Comparison of ENCODE assay signal across 10 mouse cellular contexts in the genomic region with DNA sequence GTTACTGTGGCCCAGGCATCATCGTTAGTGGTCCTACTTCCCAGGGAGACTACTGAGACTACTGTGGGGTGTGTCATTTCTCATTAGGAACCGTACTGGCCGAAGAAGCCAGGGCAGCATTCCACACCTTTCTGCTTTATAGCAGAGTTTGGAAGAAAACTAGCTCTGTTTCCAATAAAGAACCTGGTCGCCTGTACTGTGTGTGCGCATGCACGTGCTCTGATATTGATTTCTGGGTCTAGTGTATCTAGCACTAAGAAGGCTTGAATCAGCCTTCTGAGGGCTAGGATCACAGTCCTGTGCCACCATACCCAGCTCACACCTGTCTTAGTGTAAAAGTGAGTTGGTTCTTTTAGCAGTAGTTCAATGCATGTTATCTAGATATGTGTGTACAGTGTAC. TPM values are rescaled to one million over a fixed set of nuclear protein-coding genes. Genes with fewer than 3 reads are reported as not detected.
A peak's percentile ranks its signal among the peaks of the same experiment; 100 is the strongest.
DNase-seq lines count a peak whose midpoint lies in the region; ATAC-seq and TF ChIP-seq lines count a peak whose summit lies in the region.
"Had no signal": no experiment of that assay in that cellular context is flagged by ENCODE, and none has a peak within 500 bp of the region (broad histone marks: within the 10 kb centered on the region; RNA-seq: fewer than 3 reads in every experiment).

No protein-coding gene starts in this region.

- 76% methylated on average over 6 of the region's 6 CpGs for WGBS in heart, embryonic 11.5 days (ENCODE audit: insufficient replicate concordance)
- WGBS in hindbrain, embryonic 11.5 days: 79% methylated on average over 6 of the region's 6 CpGs
- WGBS in midbrain, embryonic 10.5 days: 85% methylated on average over 6 of the region's 6 CpGs

- H3K9ac ChIP-seq in heart, embryonic 11.5 days (ENCODE audit: low read depth, low read length): peak overlapping the region; percentile 93
- peak overlapping the region; percentile 94; the same call in 1 of the 2 replicates for H3K9ac ChIP-seq in hindbrain, embryonic 11.5 days (ENCODE audit: low read depth, low read length)

- DNase-seq in heart, postnatal 14 days: no peak
- no peak for DNase-seq in G1E (ENCODE audit: low spot score)
- DNase-seq in hindbrain, embryonic 11.5 days (ENCODE audit: low spot score): no peak
- no peak for DNase-seq in midbrain, embryonic 10.5 days (ENCODE audit: low spot score)
- DNase-seq in spleen, postnatal 14 days (ENCODE audit: low spot score in 2 of 2): no peak
- no peak for DNase-seq in cerebellum, adult 11 months
- DNase-seq in frontal cortex, postnatal 10 days (ENCODE audit: low spot score in 2 of 2): no peak
- DNase-seq: layer of hippocampus, postnatal 36 days had no signal

- H3K4me2 ChIP-seq in heart, embryonic 11.5 days: peak overlapping the region; percentile 84
- peak overlapping the region; percentile 84 for H3K4me2 ChIP-seq in hindbrain, embryonic 11.5 days (replicated peaks; ENCODE audit: low read depth, low read length)

- intact Hi-C loops in heart, postnatal 14 days (cut with DNase I): no loop called here

- no peak for TF ChIP-seq CTCF in G1E (IDR thresholded peaks at IDR 0.05; ENCODE audit: low read depth, low read length)

- H3K4me3 ChIP-seq in heart, embryonic 11.5 days (ENCODE audit: low read depth, low read length): peak overlapping the region; percentile 97
- peak overlapping the region; percentile 93; the same call in 1 of the 2 replicates for H3K4me3 ChIP-seq in G1E (ENCODE audit: low read depth, low read length)
- peak overlapping the region; percentile 97 for H3K4me3 ChIP-seq in hindbrain, embryonic 11.5 days (ENCODE audit: low read depth, low read length)
- peak overlapping the region; percentile 95 for H3K4me3 ChIP-seq in midbrain, embryonic 10.5 days

- peaks cover 8% of the 10 kb centered on the region for H3K4me1 ChIP-seq in heart, embryonic 11.5 days (ENCODE audit: control insufficient read depth, insufficient read depth, low read length)
- H3K4me1 ChIP-seq in G1E (ENCODE audit: insufficient read depth, low read depth, low read length): peaks cover 44% of the 10 kb centered on the region
- peaks cover 3% of the 10 kb centered on the region; the same call in 1 of the 2 replicates for H3K4me1 ChIP-seq in hindbrain, embryonic 11.5 days (replicated peaks; ENCODE audit: control insufficient read depth, insufficient read depth, low read length)
- H3K4me1 ChIP-seq in midbrain, embryonic 10.5 days: peaks cover 28% of the 10 kb centered on the region

- ATAC-seq in heart, embryonic 11.5 days (replicated peaks; ENCODE audit: insufficient number of reproducible peaks, low FRiP score, low TSS enrichment): no peak
- ATAC-seq in G1E (ENCODE audit: extremely low read depth, insufficient number of reproducible peaks, low FRiP score, poor library complexity, severe bottlenecking): no peak
- no peak for ATAC-seq in hindbrain, embryonic 11.5 days (ENCODE audit: low FRiP score)
- ATAC-seq: CD4-positive, CD25-positive, alpha-beta regulatory T cell, adult 4 months had no signal

- no peaks in the 10 kb centered on the region for H3K9me3 ChIP-seq in heart, embryonic 11.5 days (replicated peaks; ENCODE audit: control insufficient read depth, low read length)
- H3K9me3 ChIP-seq in G1E (replicated peaks): no peaks in the 10 kb centered on the region
- no peaks in the 10 kb centered on the region for H3K9me3 ChIP-seq in hindbrain, embryonic 11.5 days (ENCODE audit: control insufficient read depth, low read length)
- no peaks in the 10 kb centered on the region for H3K9me3 ChIP-seq in midbrain, embryonic 10.5 days (replicated peaks)

- peaks cover 32% of the 10 kb centered on the region for H3K36me3 ChIP-seq in heart, embryonic 11.5 days (ENCODE audit: control insufficient read depth, insufficient read depth, low read length)
- H3K36me3 ChIP-seq in G1E (replicated peaks): peaks cover 54% of the 10 kb centered on the region
- H3K36me3 ChIP-seq in hindbrain, embryonic 11.5 days (ENCODE audit: control insufficient read depth, insufficient read depth, low read length): peaks cover 8% of the 10 kb centered on the region
- peaks cover 43% of the 10 kb centered on the region for H3K36me3 ChIP-seq in midbrain, embryonic 10.5 days

- H3K27me3 ChIP-seq in heart, embryonic 11.5 days (ENCODE audit: control insufficient read depth, insufficient read depth, low read length): no peaks in the 10 kb centered on the region
- H3K27me3 ChIP-seq in G1E (ENCODE audit: insufficient read depth, low read length): no peaks in the 10 kb centered on the region
- no peaks in the 10 kb centered on the region for H3K27me3 ChIP-seq in hindbrain, embryonic 11.5 days (ENCODE audit: control insufficient read depth, insufficient read depth, low read length)
- H3K27me3 ChIP-seq in midbrain, embryonic 10.5 days (ENCODE audit: low read depth, poor library complexity, severe bottlenecking): no peaks in the 10 kb centered on the region

- H3K27ac ChIP-seq in heart, embryonic 11.5 days (ENCODE audit: low read depth, low read length): no peak overlapping the region
- H3K27ac ChIP-seq in hindbrain, embryonic 11.5 days (ENCODE audit: low read depth, low read length): no peak overlapping the region
- 0 out of 2 replicates have a peak overlapping the region, but pooled peaks have one; percentile 94 for H3K27ac ChIP-seq in midbrain, embryonic 10.5 days (replicated peaks)

RNA-seq across cellular contexts. Expression of a gene that starts 1.1 kb away (rescaled TPM):
- polyA plus RNA-seq in heart, embryonic 11.5 days (2014; fragmentation: Nextera tagmentation; extraction: Ambion mirVana): 318 and 356 TPM in 2 replicates
- total RNA-seq in heart, postnatal 14 days (2021): 100 to 1,000 TPM; 175 to 185 TPM
- total RNA-seq in G1E (2014; fragmentation: Nextera tagmentation) (102 and 126 TPM in 2 replicates), G1E (2017) (91.0 and 109 TPM in 2 replicates)
- 570 and 701 TPM in 2 replicates for polyA plus RNA-seq in G1E (2012)
- 380 and 436 TPM in 2 replicates for polyA plus RNA-seq in hindbrain, embryonic 11.5 days (2014; fragmentation: Nextera tagmentation; extraction: Ambion mirVana)
- 344 and 364 TPM in 2 replicates for polyA plus RNA-seq in midbrain, embryonic 10.5 days (2016; fragmentation: Nextera tagmentation; extraction: Ambion mirVana)

RNA-seq across cellular contexts. Expression of a gene that starts 12.0 kb away (rescaled TPM):
- polyA plus RNA-seq in heart, embryonic 11.5 days (2014; fragmentation: Nextera tagmentation; extraction: Ambion mirVana): 20.3 and 21.9 TPM in 2 replicates
- 10 to 100 TPM; 16.6 to 16.7 TPM for total RNA-seq in heart, postnatal 14 days (2021)
- total RNA-seq in G1E (2014; fragmentation: Nextera tagmentation): 7.1 and 7.9 TPM in 2 replicates
- 18.1 and 19.1 TPM in 2 replicates for total RNA-seq in G1E (2017)
- 5.4 and 7.8 TPM in 2 replicates for polyA plus RNA-seq in G1E (2012)
- polyA plus RNA-seq in hindbrain, embryonic 11.5 days (2014; fragmentation: Nextera tagmentation; extraction: Ambion mirVana): 25.3 and 32.3 TPM in 2 replicates
- polyA plus RNA-seq in midbrain, embryonic 10.5 days (2016; fragmentation: Nextera tagmentation; extraction: Ambion mirVana): 38.9 and 41.4 TPM in 2 replicates

RNA-seq across cellular contexts. Expression of a gene that starts 15.9 kb away (rescaled TPM):
- 3.2 and 5.5 TPM in 2 replicates for polyA plus RNA-seq in heart, embryonic 11.5 days (2014; fragmentation: Nextera tagmentation; extraction: Ambion mirVana)
- total RNA-seq in heart, postnatal 14 days (2021): 1 to 10 TPM; 3.0 to 5.2 TPM
- 0.58 and 4.3 TPM in 2 replicates for total RNA-seq in G1E (2014; fragmentation: Nextera tagmentation)
- 1.9 and 5.5 TPM in 2 replicates for total RNA-seq in G1E (2017)
- 1.4 and 1.6 TPM in 2 replicates for polyA plus RNA-seq in G1E (2012)
- 3.0 and 4.2 TPM in 2 replicates for polyA plus RNA-seq in hindbrain, embryonic 11.5 days (2014; fragmentation: Nextera tagmentation; extraction: Ambion mirVana)
- polyA plus RNA-seq in midbrain, embryonic 10.5 days (2016; fragmentation: Nextera tagmentation; extraction: Ambion mirVana): 6.7 and 7.8 TPM in 2 replicates

RNA-seq across cellular contexts. Expression of a gene that starts 16.2 kb away (rescaled TPM):
- polyA plus RNA-seq in heart, embryonic 11.5 days (2014; fragmentation: Nextera tagmentation; extraction: Ambion mirVana): 167 and 172 TPM in 2 replicates
- total RNA-seq in heart, postnatal 14 days (2021): 10 to 100 TPM; 75.4 to 76.0 TPM
- total RNA-seq in G1E (2014; fragmentation: Nextera tagmentation) (1.4 and 2.1 TPM in 2 replicates), G1E (2017) (7.1 and 12.5 TPM in 2 replicates)
- 6.5 and 9.5 TPM in 2 replicates for polyA plus RNA-seq in G1E (2012)
- polyA plus RNA-seq in hindbrain, embryonic 11.5 days (2014; fragmentation: Nextera tagmentation; extraction: Ambion mirVana): 161 and 167 TPM in 2 replicates
- polyA plus RNA-seq in midbrain, embryonic 10.5 days (2016; fragmentation: Nextera tagmentation; extraction: Ambion mirVana): 159 and 187 TPM in 2 replicates

RNA-seq across cellular contexts. Expression of a gene that starts 22.8 kb away (rescaled TPM):
- polyA plus RNA-seq in heart, embryonic 11.5 days (2014; fragmentation: Nextera tagmentation; extraction: Ambion mirVana): 0.21 TPM in 1 of 2 replicates, not detected in the other
- under 1 TPM in 1 of 2 experiments, not detected in 1; 0.10 TPM for total RNA-seq in heart, postnatal 14 days (2021)
- total RNA-seq in G1E (2014; fragmentation: Nextera tagmentation) (0.63 and 1.1 TPM in 2 replicates), G1E (2017) (0.05 TPM in 1 of 2 replicates, not detected in the other)
- 0.32 and 0.35 TPM in 2 replicates for polyA plus RNA-seq in G1E (2012)
- 0.38 and 0.59 TPM in 2 replicates for polyA plus RNA-seq in hindbrain, embryonic 11.5 days (2014; fragmentation: Nextera tagmentation; extraction: Ambion mirVana)
- polyA plus RNA-seq in midbrain, embryonic 10.5 days (2016; fragmentation: Nextera tagmentation; extraction: Ambion mirVana): 0.05 and 0.27 TPM in 2 replicates
- polyA plus RNA-seq: CD4-positive, CD25-positive, alpha-beta regulatory T cell, adult 4 months had no signal
